Mouse (Mus musculus): ENCODE measurements around the gene Msx3. TPM values are rescaled to one million over a fixed set of nuclear protein-coding genes. Genes with fewer than 3 reads are reported as not detected.

Msx3 gene
- 0.05 TPM in 1 of 2 replicates, not detected in the other for polyA plus RNA-seq (2015; fragmentation: Nextera tagmentation; extraction: Ambion mirVana)

- 1% methylated on average over 56 of the region's 56 CpGs for whole genome bisulfite sequencing
- H3K36me3 ChIP-seq (ENCODE audit: control insufficient read depth, insufficient read depth, low read length) = no peaks in the 10 kb centered on the region
- no peak within 1 kb of the TSS for H3K27ac ChIP-seq (ENCODE audit: low read length)
- H3K9me3 ChIP-seq (replicated peaks; ENCODE audit: control insufficient read depth, low read length) = no peaks in the 10 kb centered on the region
- H3K4me1 ChIP-seq (ENCODE audit: control insufficient read depth, insufficient read depth, low read length) = peaks cover 18% of the 10 kb centered on the region
- H3K4me3 ChIP-seq (replicated peaks; ENCODE audit: low read length) = peak within 1 kb of the TSS; percentile 45
- peak; percentile 39; the same call in 1 of the 2 replicates for ATAC-seq (ENCODE audit: insufficient read depth, low FRiP score)
- peak within 1 kb of the TSS; percentile 71 for H3K4me2 ChIP-seq (ENCODE audit: low read depth, low read length)
- 0 out of 2 replicates have a peak within 1 kb of the TSS, but pooled peaks have one; percentile 12 for H3K9ac ChIP-seq (ENCODE audit: low read length)
- H3K27me3 ChIP-seq (ENCODE audit: control insufficient read depth, insufficient read depth, low read length) = peaks cover 76% of the 10 kb centered on the region
Measured at GRCm38 (mm10) chr7:140048361-140049114, at the start of gene Msx3. Gene Msx3, minus strand, starts transcription at chr7:140049089.

GRCm38 (mm10) chr7:140098466-140098865 lies 49.6 kb upstream of the Msx3 start:
- Histone ChIP-seq H3K9me3 (replicated peaks; ENCODE audit: control insufficient read depth, low read length) (no peaks in the 10 kb centered on the region), H3K4me3 (replicated peaks; ENCODE audit: low read length) (no peak overlapping the region), H3K9ac (ENCODE audit: low read length) (no peak overlapping the region), H3K4me2 (ENCODE audit: low read depth, low read length) (no peak overlapping the region), H3K36me3 (ENCODE audit: control insufficient read depth, insufficient read depth, low read length) (no peaks in the 10 kb centered on the region), H3K4me1 (ENCODE audit: control insufficient read depth, insufficient read depth, low read length) (peaks cover 10% of the 10 kb centered on the region; the same call in 1 of the 2 replicates), H3K27ac (ENCODE audit: low read length) (no peak overlapping the region), H3K27me3 (ENCODE audit: control insufficient read depth, insufficient read depth, low read length) (no peaks in the 10 kb centered on the region)
- no peak for ATAC-seq (ENCODE audit: insufficient read depth, low FRiP score)
- WGBS = 90% methylated on average over 1 of the region's 1 CpGs

- no peaks in the 10 kb centered on the region for H3K27me3 ChIP-seq (ENCODE audit: control insufficient read depth, insufficient read depth, low read length)
- no peak overlapping the region for H3K9ac ChIP-seq (ENCODE audit: low read length)
- H3K4me3 ChIP-seq (replicated peaks; ENCODE audit: low read length) = no peak overlapping the region
- H3K27ac ChIP-seq (ENCODE audit: low read length) = no peak overlapping the region
- no peak for ATAC-seq (ENCODE audit: insufficient read depth, low FRiP score)
- no peaks in the 10 kb centered on the region for H3K36me3 ChIP-seq (ENCODE audit: control insufficient read depth, insufficient read depth, low read length)
- H3K4me2 ChIP-seq (ENCODE audit: low read depth, low read length) = no peak overlapping the region
- no peaks in the 10 kb centered on the region for H3K9me3 ChIP-seq (replicated peaks; ENCODE audit: control insufficient read depth, low read length)
- 0 out of 2 replicates have a peak, but pooled peaks cover 6% of the 10 kb centered on the region for H3K4me1 ChIP-seq (ENCODE audit: control insufficient read depth, insufficient read depth, low read length)
Measured at GRCm38 (mm10) chr7:140096055-140096454, 47.2 kb upstream of the Msx3 start.

GRCm38 (mm10) chr7:140095556-140095955 lies 46.7 kb upstream of the Msx3 start:
- H3K9ac ChIP-seq (ENCODE audit: low read length) = no peak overlapping the region

GRCm38 (mm10) chr7:140094954-140095353 lies 46.1 kb upstream of the Msx3 start:
- Histone ChIP-seq H3K4me1 (ENCODE audit: control insufficient read depth, insufficient read depth, low read length) (0 out of 2 replicates have a peak, but pooled peaks cover 6% of the 10 kb centered on the region), H3K9ac (ENCODE audit: low read length) (peak overlapping the region; percentile 32; the same call in 1 of the 2 replicates), H3K9me3 (replicated peaks; ENCODE audit: control insufficient read depth, low read length) (no peaks in the 10 kb centered on the region), H3K4me2 (ENCODE audit: low read depth, low read length) (no peak overlapping the region), H3K27me3 (ENCODE audit: control insufficient read depth, insufficient read depth, low read length) (no peaks in the 10 kb centered on the region), H3K27ac (ENCODE audit: low read length) (no peak overlapping the region), H3K36me3 (ENCODE audit: control insufficient read depth, insufficient read depth, low read length) (no peaks in the 10 kb centered on the region), H3K4me3 (replicated peaks; ENCODE audit: low read length) (no peak overlapping the region)
- WGBS = 45% methylated on average over 5 of the region's 5 CpGs
- ATAC-seq (ENCODE audit: insufficient read depth, low FRiP score) = peak; percentile 65

More at GRCm38 (mm10) chr7:140095556-140095955, 46.7 kb upstream of the Msx3 start:
- Histone ChIP-seq H3K4me2 (ENCODE audit: low read depth, low read length) (no peak overlapping the region), H3K36me3 (ENCODE audit: control insufficient read depth, insufficient read depth, low read length) (no peaks in the 10 kb centered on the region), H3K27me3 (ENCODE audit: control insufficient read depth, insufficient read depth, low read length) (no peaks in the 10 kb centered on the region), H3K27ac (ENCODE audit: low read length) (no peak overlapping the region), H3K4me3 (replicated peaks; ENCODE audit: low read length) (no peak overlapping the region), H3K9me3 (replicated peaks; ENCODE audit: control insufficient read depth, low read length) (no peaks in the 10 kb centered on the region), H3K4me1 (ENCODE audit: control insufficient read depth, insufficient read depth, low read length) (0 out of 2 replicates have a peak, but pooled peaks cover 6% of the 10 kb centered on the region)
- ATAC-seq (ENCODE audit: insufficient read depth, low FRiP score) = no peak
- 22% methylated on average over 1 of the region's 1 CpGs for WGBS

- Histone ChIP-seq H3K9ac (ENCODE audit: low read length) (no peak within 1 kb of the TSS), H3K27ac (ENCODE audit: low read length) (no peak within 1 kb of the TSS), H3K4me1 (ENCODE audit: control insufficient read depth, insufficient read depth, low read length) (0 out of 2 replicates have a peak, but pooled peaks cover 6% of the 10 kb centered on the region), H3K27me3 (ENCODE audit: control insufficient read depth, insufficient read depth, low read length) (no peaks in the 10 kb centered on the region), H3K4me2 (ENCODE audit: low read depth, low read length) (no peak within 1 kb of the TSS), H3K36me3 (ENCODE audit: control insufficient read depth, insufficient read depth, low read length) (no peaks in the 10 kb centered on the region), H3K9me3 (replicated peaks; ENCODE audit: control insufficient read depth, low read length) (no peaks in the 10 kb centered on the region), H3K4me3 (replicated peaks; ENCODE audit: low read length) (peak within 1 kb of the TSS; percentile 18)
- 59% methylated on average over 5 of the region's 5 CpGs for WGBS
- ATAC-seq (ENCODE audit: insufficient read depth, low FRiP score) = peak; percentile 45; the same call in 1 of the 2 replicates
Measured at GRCm38 (mm10) chr7:140092924-140093528, 44.1 kb upstream of the Msx3 start, which contains the start of gene Prap1. Gene Prap1, plus strand, starts transcription at chr7:140093395.

GRCm38 (mm10) chr7:140090601-140091000 lies 41.7 kb upstream of the Msx3 start:
- H3K4me3 ChIP-seq (replicated peaks; ENCODE audit: low read length) = no peak overlapping the region
- ATAC-seq (ENCODE audit: insufficient read depth, low FRiP score) = no peak
- H3K4me2 ChIP-seq (ENCODE audit: low read depth, low read length) = no peak overlapping the region
- H3K4me1 ChIP-seq (ENCODE audit: control insufficient read depth, insufficient read depth, low read length) = 0 out of 2 replicates have a peak, but pooled peaks cover 6% of the 10 kb centered on the region
- WGBS = 63% methylated on average over 10 of the region's 10 CpGs
- no peaks in the 10 kb centered on the region for H3K36me3 ChIP-seq (ENCODE audit: control insufficient read depth, insufficient read depth, low read length)
- H3K27ac ChIP-seq (ENCODE audit: low read length) = peak overlapping the region; percentile 34; the same call in 1 of the 2 replicates
- no peaks in the 10 kb centered on the region for H3K9me3 ChIP-seq (replicated peaks; ENCODE audit: control insufficient read depth, low read length)
- no peak overlapping the region for H3K9ac ChIP-seq (ENCODE audit: low read length)
- no peaks in the 10 kb centered on the region for H3K27me3 ChIP-seq (ENCODE audit: control insufficient read depth, insufficient read depth, low read length)

- ATAC-seq (ENCODE audit: insufficient read depth, low FRiP score) = 0 out of 2 replicates have a peak, but pooled peaks have one; percentile 20
Measured at GRCm38 (mm10) chr7:140082242-140082678, 33.4 kb upstream of the Msx3 start, which contains the start of gene Caly. Gene Caly, minus strand, starts transcription at chr7:140082548.

More at GRCm38 (mm10) chr7:140082242-140082678, 33.4 kb upstream of the Msx3 start, which contains the start of gene Caly:
- no peak within 1 kb of the TSS for H3K27ac ChIP-seq (ENCODE audit: low read length)
- H3K27me3 ChIP-seq (ENCODE audit: control insufficient read depth, insufficient read depth, low read length) = peaks cover 33% of the 10 kb centered on the region
- H3K4me3 ChIP-seq (replicated peaks; ENCODE audit: low read length) = no peak within 1 kb of the TSS
- H3K9me3 ChIP-seq (replicated peaks; ENCODE audit: control insufficient read depth, low read length) = no peaks in the 10 kb centered on the region
- H3K4me1 ChIP-seq (ENCODE audit: control insufficient read depth, insufficient read depth, low read length) = peaks cover 4% of the 10 kb centered on the region; the same call in 1 of the 2 replicates
- no peak within 1 kb of the TSS for H3K9ac ChIP-seq (ENCODE audit: low read length)
- H3K36me3 ChIP-seq (ENCODE audit: control insufficient read depth, insufficient read depth, low read length) = no peaks in the 10 kb centered on the region
- H3K4me2 ChIP-seq (ENCODE audit: low read depth, low read length) = no peak within 1 kb of the TSS
- WGBS = 7% methylated on average over 18 of the region's 18 CpGs
